Mouse (Mus musculus) thymus, adult 2 months (tissue): ENCODE measurements at regions not wholly inside any gene's neighbourhood (a gene's known extent, or its start where the extent isn't known, plus 50 kb on each side); places are given as distances from the start of the nearest gene placed in this dataset.
A peak's percentile ranks its signal among the peaks of the same experiment; 100 is the strongest.

Experiments
- DNase-seq: peaks from one replicate; pipeline ENCODE4 v3.0.0; 2021
- H3K27ac ChIP-seq: fragments of 200-500 bp; 2 replicates; pipeline ENCODE4 v1.5.1; 2012; ENCODE audit warnings: low read length, control low read depth; ENCODE audit not compliant: control insufficient read depth, insufficient read depth
- H3K27me3 ChIP-seq: fragments of 200-500 bp; 2 replicates; pipeline ENCODE4 v1.6.1; 2012; ENCODE audit warnings: mild to moderate bottlenecking, low read length, moderate library complexity, mixed read lengths; ENCODE audit not compliant: control insufficient read depth, insufficient read depth
- H3K36me3 ChIP-seq: fragments of 200-500 bp; 2 replicates; pipeline ENCODE4 v1.6.1; 2012; ENCODE audit warnings: mild to moderate bottlenecking, low read length, moderate library complexity; ENCODE audit not compliant: control insufficient read depth, insufficient read depth
- H3K4me1 ChIP-seq: fragments of 200-500 bp; replicated peaks from 2 replicates; pipeline ENCODE4 v1.6.1; 2012; ENCODE audit warnings: low read length; ENCODE audit not compliant: control insufficient read depth, insufficient read depth
- H3K4me3 ChIP-seq: fragments of 200-500 bp; 2 replicates; pipeline ENCODE4 v1.5.1; 2012; ENCODE audit warnings: mild to moderate bottlenecking, low read length, control low read depth, moderate library complexity; ENCODE audit not compliant: control insufficient read depth, insufficient read depth
- CTCF ChIP-seq: fragments of 200-500 bp; IDR thresholded peaks from 2 replicates; pipeline ENCODE4 v1.5.1; 2012; ENCODE audit warnings: mild to moderate bottlenecking, control low read depth, low read length, moderate library complexity, borderline replicate concordance; ENCODE audit not compliant: control insufficient read depth, poor library complexity, insufficient read depth; ENCODE audit errors: extremely low read depth
- POLR2A ChIP-seq: fragments of 200-500 bp; IDR thresholded peaks from 2 replicates; pipeline ENCODE4 v1.6.1; 2012; ENCODE audit warnings: mild to moderate bottlenecking, low read length, control low read depth, moderate library complexity; ENCODE audit not compliant: control insufficient read depth, poor library complexity, insufficient read depth; ENCODE audit errors: extremely low read depth
- WGBS: fragments of 180-500 bp; shearing (Covaris S2); methylation state at CpG from one replicate; pipeline ENCODE4 v1.1.7; 2018; 5-methylcytosine and 5-hydroxymethylcytosine counted together

- H3K4me1 ChIP-seq: peaks cover 28% of the 10 kb centered on the region
Observed at GRCm38 (mm10) chr16:29844706-29845596, 219.2 kb upstream of the Hes1 start.

GRCm38 (mm10) chr16:29845597-29845986, 218.6 kb upstream of the Hes1 start:
- 64% methylated on average over 8 of the region's 8 CpGs for WGBS

More at GRCm38 (mm10) chr16:29844706-29845596, 219.2 kb upstream of the Hes1 start:
- peak; percentile 53 for DNase-seq
- Histone ChIP-seq H3K27ac (peak overlapping the region; percentile 83), H3K27me3 (no peaks in the 10 kb centered on the region; the same call in 1 of the 2 replicates), H3K4me3 (no peak overlapping the region), H3K36me3 (no peaks in the 10 kb centered on the region)
- 48% methylated on average over 11 of the region's 12 CpGs for WGBS
- TF ChIP-seq CTCF (no peak), POLR2A (no peak)

GRCm38 (mm10) chr16:29847059-29847458, 217.1 kb upstream of the Hes1 start:
- no peaks in the 10 kb centered on the region for H3K36me3 ChIP-seq
- TF ChIP-seq CTCF (no peak), POLR2A (no peak)
- no peak for DNase-seq
- no peak overlapping the region for H3K4me3 ChIP-seq
- H3K4me1 ChIP-seq: peaks cover 28% of the 10 kb centered on the region
- H3K27ac ChIP-seq: no peak overlapping the region
- 18% methylated on average over 1 of the region's 1 CpGs for WGBS
- H3K27me3 ChIP-seq: no peaks in the 10 kb centered on the region; the same call in 1 of the 2 replicates

More at GRCm38 (mm10) chr16:29845597-29845986, 218.6 kb upstream of the Hes1 start:
- H3K36me3 ChIP-seq: no peaks in the 10 kb centered on the region
- peak overlapping the region; percentile 83 for H3K27ac ChIP-seq
- H3K27me3 ChIP-seq: no peaks in the 10 kb centered on the region; the same call in 1 of the 2 replicates
- peaks cover 28% of the 10 kb centered on the region for H3K4me1 ChIP-seq
- TF ChIP-seq CTCF (no peak), POLR2A (no peak)
- no peak for DNase-seq
- H3K4me3 ChIP-seq: no peak overlapping the region

- no peaks in the 10 kb centered on the region for H3K36me3 ChIP-seq
- TF ChIP-seq CTCF (no peak), POLR2A (no peak)
- WGBS: 56% methylated on average over 4 of the region's 4 CpGs
- H3K4me3 ChIP-seq: no peak overlapping the region
- H3K27ac ChIP-seq: no peak overlapping the region
- no peak for DNase-seq
- peaks cover 28% of the 10 kb centered on the region for H3K4me1 ChIP-seq
- no peaks in the 10 kb centered on the region; the same call in 1 of the 2 replicates for H3K27me3 ChIP-seq
Observed at GRCm38 (mm10) chr16:29847734-29848133, 216.4 kb upstream of the Hes1 start.

GRCm38 (mm10) chr16:29848527-29848926, 215.7 kb upstream of the Hes1 start:
- no peak for DNase-seq
- WGBS: 98% methylated on average over 12 of the region's 12 CpGs
- H3K4me3 ChIP-seq: no peak overlapping the region
- H3K27ac ChIP-seq: no peak overlapping the region
- TF ChIP-seq POLR2A: no peak
- no peak for TF ChIP-seq CTCF
- no peaks in the 10 kb centered on the region; the same call in 1 of the 2 replicates for H3K27me3 ChIP-seq
- no peaks in the 10 kb centered on the region for H3K36me3 ChIP-seq
- peaks cover 28% of the 10 kb centered on the region for H3K4me1 ChIP-seq

GRCm38 (mm10) chr16:29849511-29849910, 214.7 kb upstream of the Hes1 start:
- no peaks in the 10 kb centered on the region for H3K36me3 ChIP-seq
- no peak overlapping the region for H3K27ac ChIP-seq
- WGBS: 95% methylated on average over 7 of the region's 7 CpGs
- no peaks in the 10 kb centered on the region; the same call in 1 of the 2 replicates for H3K27me3 ChIP-seq
- H3K4me3 ChIP-seq: no peak overlapping the region
- DNase-seq: no peak
- H3K4me1 ChIP-seq: peaks cover 20% of the 10 kb centered on the region
- TF ChIP-seq CTCF (no peak), POLR2A (no peak)
